Mouse (Mus musculus) hindbrain, embryonic 14.5 days (tissue): ENCODE results near the gene Tjp1. TPM values are rescaled to one million over a fixed set of nuclear protein-coding genes. Genes with fewer than 3 reads are reported as not detected.

Experiments
- ATAC-seq: fragments of 200-750 bp; cut with Nextera tagmentation; 2 replicates; pipeline ENCODE4 v1.8.0; 2017; ENCODE audit warnings: moderate number of reproducible peaks, mild to moderate bottlenecking, moderate TSS enrichment, moderate library complexity; ENCODE audit not compliant: low FRiP score
- DNase-seq: peaks from one replicate; pipeline ENCODE4 v3.0.0-alpha.2; 2015; ENCODE audit warnings: low spot score
- H3K27ac ChIP-seq: fragments of 300-500 bp; sonication (generic); 2 replicates; pipeline ENCODE4 v1.5.1; 2014; ENCODE audit warnings: mild to moderate bottlenecking, moderate library complexity
- H3K27me3 ChIP-seq: fragments of 300-500 bp; sonication (generic); 2 replicates; pipeline ENCODE4 v1.6.1; 2014; ENCODE audit warnings: mild to moderate bottlenecking, low read length, mixed read lengths; ENCODE audit not compliant: control insufficient read depth, insufficient read depth
- H3K36me3 ChIP-seq: fragments of 300-500 bp; sonication (generic); replicated peaks from 2 replicates; pipeline ENCODE4 v1.6.1; 2014; ENCODE audit not compliant: control insufficient read depth, insufficient read depth
- H3K4me1 ChIP-seq: fragments of 300-500 bp; sonication (generic); replicated peaks from 2 replicates; pipeline ENCODE4 v1.6.1; 2014; ENCODE audit warnings: antibody characterized with exemption, low read length, mixed read lengths; ENCODE audit not compliant: control insufficient read depth, insufficient read depth
- H3K4me2 ChIP-seq: fragments of 300-500 bp; sonication (generic); replicated peaks from 2 replicates; pipeline ENCODE4 v1.6.1; 2014; ENCODE audit warnings: mild to moderate bottlenecking, moderate library complexity
- H3K4me3 ChIP-seq: fragments of 300-500 bp; sonication (generic); replicated peaks from 2 replicates; pipeline ENCODE4 v1.5.1; 2014; ENCODE audit warnings: mild to moderate bottlenecking, low read length
- H3K9ac ChIP-seq: fragments of 300-500 bp; sonication (generic); 2 replicates; pipeline ENCODE4 v1.6.1; 2014
- H3K9me3 ChIP-seq: fragments of 300-500 bp; sonication (generic); 2 replicates; pipeline ENCODE4 v1.6.1; 2016; ENCODE audit warnings: low read length; ENCODE audit not compliant: control insufficient read depth
- WGBS: fragments of 180-500 bp; shearing (Covaris S2); extraction: QIAGEN DNeasy Blood & Tissue Kit; methylation state at CpG from one replicate; pipeline ENCODE4 v1.1.7; 2014; 5-methylcytosine and 5-hydroxymethylcytosine counted together
- polyA plus RNA-seq: library from polyadenylated mRNA; unstranded; fragments of >200 nt; fragmentation: Nextera tagmentation; extraction: Ambion mirVana; gene quantifications from 2 replicates; pipeline ENCODE4 v1.2.1, GENCODE M21; 2014

Gene Tjp1
- polyA plus RNA-seq, 1 experiment from 2014 or later: 30.4 TPM

- no peak for DNase-seq
- no peaks in the 10 kb centered on the region for H3K36me3 ChIP-seq
- no peak for ATAC-seq
- H3K9me3 ChIP-seq: no peaks in the 10 kb centered on the region
- no peak overlapping the region for H3K9ac ChIP-seq
- H3K4me3 ChIP-seq: no peak overlapping the region
- H3K27me3 ChIP-seq: no peaks in the 10 kb centered on the region
- no peak overlapping the region for H3K4me2 ChIP-seq
- WGBS: 54% methylated on average over 3 of the region's 3 CpGs
- H3K27ac ChIP-seq: 0 out of 2 replicates have a peak overlapping the region, but pooled peaks have one; percentile 26
- H3K4me1 ChIP-seq: no peaks in the 10 kb centered on the region
These were observed 245.6 kb downstream of the Tjp1 start for GRCm38 (mm10) chr7:65281960-65282359.

- DNase-seq (no peak), ATAC-seq (0 out of 2 replicates have a peak, but pooled peaks have one; percentile 11)
- peak overlapping the region; percentile 27; the same call in 1 of the 2 replicates for H3K27ac ChIP-seq
These were observed 246.4 kb downstream of the Tjp1 start for GRCm38 (mm10) chr7:65280944-65281912.

DNA sequence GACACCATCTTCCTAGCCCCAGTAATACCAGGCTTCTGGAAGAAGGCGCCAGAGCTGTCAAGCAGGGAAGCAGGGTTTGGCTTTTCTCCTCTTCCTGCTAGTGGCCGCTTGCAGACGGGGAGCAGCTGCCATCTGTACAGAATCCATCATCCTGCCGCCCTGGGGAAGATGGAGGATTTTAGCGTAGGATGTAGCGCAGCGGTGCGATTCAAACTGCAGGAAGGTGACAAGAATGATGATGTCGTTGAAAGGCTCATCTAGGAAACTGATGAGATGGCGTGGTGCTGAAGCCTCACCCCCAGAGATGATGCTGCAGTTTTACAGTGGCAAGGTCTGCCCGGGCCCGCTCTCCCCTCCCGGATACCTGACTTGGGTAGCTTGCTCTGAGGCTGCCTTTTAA, 248.3 kb downstream of the Tjp1 start:
- 60% methylated on average over 13 of the region's 13 CpGs for WGBS
- Histone ChIP-seq H3K4me3 (no peak overlapping the region), H3K27me3 (no peaks in the 10 kb centered on the region), H3K9me3 (no peaks in the 10 kb centered on the region), H3K4me2 (no peak overlapping the region), H3K9ac (no peak overlapping the region), H3K4me1 (no peaks in the 10 kb centered on the region), H3K36me3 (no peaks in the 10 kb centered on the region), H3K27ac (peak overlapping the region; percentile 62; the same call in 1 of the 2 replicates)
- ATAC-seq (peak; percentile 72), DNase-seq (peak; percentile 47)

More at GRCm38 (mm10) chr7:65280944-65281912, 246.4 kb downstream of the Tjp1 start:
- Histone ChIP-seq H3K36me3 (no peaks in the 10 kb centered on the region), H3K27me3 (no peaks in the 10 kb centered on the region), H3K4me3 (no peak overlapping the region), H3K4me1 (no peaks in the 10 kb centered on the region), H3K9ac (no peak overlapping the region), H3K4me2 (no peak overlapping the region), H3K9me3 (no peaks in the 10 kb centered on the region)
- WGBS: 62% methylated on average over 10 of the region's 10 CpGs

GRCm38 (mm10) chr7:65275761-65276160, 251.8 kb downstream of the Tjp1 start:
- H3K27ac ChIP-seq: no peak overlapping the region
- 88% methylated on average over 4 of the region's 4 CpGs for WGBS
- ATAC-seq: no peak

GRCm38 (mm10) chr7:65274216-65274615, 253.4 kb downstream of the Tjp1 start:
- no peak overlapping the region for H3K9ac ChIP-seq
- no peaks in the 10 kb centered on the region for H3K4me1 ChIP-seq
- H3K4me3 ChIP-seq: no peak overlapping the region
- H3K9me3 ChIP-seq: no peaks in the 10 kb centered on the region
- H3K27me3 ChIP-seq: no peaks in the 10 kb centered on the region
- 82% methylated on average over 5 of the region's 5 CpGs for WGBS
- no peak overlapping the region for H3K4me2 ChIP-seq
- H3K36me3 ChIP-seq: no peaks in the 10 kb centered on the region
- no peak overlapping the region for H3K27ac ChIP-seq
- ATAC-seq (no peak), DNase-seq (no peak)

More at GRCm38 (mm10) chr7:65275761-65276160, 251.8 kb downstream of the Tjp1 start:
- H3K9ac ChIP-seq: no peak overlapping the region
- no peak overlapping the region for H3K4me3 ChIP-seq
- no peaks in the 10 kb centered on the region for H3K27me3 ChIP-seq
- H3K36me3 ChIP-seq: no peaks in the 10 kb centered on the region
- no peaks in the 10 kb centered on the region for H3K9me3 ChIP-seq
- H3K4me1 ChIP-seq: no peaks in the 10 kb centered on the region
- DNase-seq: no peak
- no peak overlapping the region for H3K4me2 ChIP-seq

GRCm38 (mm10) chr7:65249656-65250055, 277.9 kb downstream of the Tjp1 start:
- WGBS: 87% methylated on average over 8 of the region's 8 CpGs

More at GRCm38 (mm10) chr7:65249656-65250055, 277.9 kb downstream of the Tjp1 start:
- H3K4me3 ChIP-seq: no peak overlapping the region
- no peak for DNase-seq
- no peak overlapping the region for H3K4me2 ChIP-seq
- no peak for ATAC-seq
- H3K36me3 ChIP-seq: no peaks in the 10 kb centered on the region
- no peaks in the 10 kb centered on the region for H3K27me3 ChIP-seq
- no peak overlapping the region for H3K27ac ChIP-seq
- no peaks in the 10 kb centered on the region for H3K4me1 ChIP-seq
- H3K9ac ChIP-seq: no peak overlapping the region
- H3K9me3 ChIP-seq: no peaks in the 10 kb centered on the region; the same call in 1 of the 2 replicates

Other genes starting within 250 kb of the Tjp1 start
- gene Tarsl2, start 117.1 kb upstream of the Tjp1 start, polyA plus RNA-seq: 23.7 and 29.1 TPM in 2 replicates
- gene Tm2d3, start 163.4 kb upstream of the Tjp1 start, polyA plus RNA-seq: 85.5 and 94.0 TPM in 2 replicates